Mouse (Mus musculus) kidney, adult 2 months (tissue): Measurements from ENCODE around the gene Zfp641.

Experiments used
- CTCF ChIP-seq: fragments of 200-500 bp; conservative IDR thresholded peaks from 2 replicates; pipeline ENCODE4 v1.5.1; 2011; ENCODE audit warnings: low read depth, mild to moderate bottlenecking, control low read depth, low read length, moderate library complexity, mixed read lengths; ENCODE audit not compliant: insufficient read depth, insufficient read length
- POLR2A ChIP-seq: fragments of 200-500 bp; IDR thresholded peaks from one replicate; pipeline ENCODE4 v1.6.1; 2011; ENCODE audit warnings: low read depth, low read length, control low read depth

DNA sequence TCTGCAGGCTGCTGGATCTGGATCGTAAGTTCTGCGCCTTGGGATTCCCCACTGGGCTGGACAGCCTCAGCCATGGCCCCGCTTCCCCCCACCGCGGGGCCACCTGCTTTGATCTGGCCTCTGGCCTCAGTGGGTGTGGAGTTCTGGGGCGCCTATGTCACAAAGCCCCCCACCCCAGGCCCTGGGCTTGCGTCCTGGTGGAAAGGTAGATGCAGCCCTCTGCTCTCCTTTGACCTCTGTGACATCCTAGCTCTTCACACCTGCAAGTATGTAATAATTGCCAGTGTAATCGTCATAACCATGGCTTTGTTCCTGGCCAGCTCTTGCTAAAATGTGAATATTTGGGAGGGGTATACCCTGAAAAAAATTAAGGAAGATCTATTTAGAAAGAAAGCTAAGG, 38.8 kb downstream of the Zfp641 start, which contains the start of gene H1fnt:
- TF ChIP-seq POLR2A (no peak), CTCF (no peak)
